ENCODE assay signal across 8 mouse cellular contexts in the genomic region with DNA sequence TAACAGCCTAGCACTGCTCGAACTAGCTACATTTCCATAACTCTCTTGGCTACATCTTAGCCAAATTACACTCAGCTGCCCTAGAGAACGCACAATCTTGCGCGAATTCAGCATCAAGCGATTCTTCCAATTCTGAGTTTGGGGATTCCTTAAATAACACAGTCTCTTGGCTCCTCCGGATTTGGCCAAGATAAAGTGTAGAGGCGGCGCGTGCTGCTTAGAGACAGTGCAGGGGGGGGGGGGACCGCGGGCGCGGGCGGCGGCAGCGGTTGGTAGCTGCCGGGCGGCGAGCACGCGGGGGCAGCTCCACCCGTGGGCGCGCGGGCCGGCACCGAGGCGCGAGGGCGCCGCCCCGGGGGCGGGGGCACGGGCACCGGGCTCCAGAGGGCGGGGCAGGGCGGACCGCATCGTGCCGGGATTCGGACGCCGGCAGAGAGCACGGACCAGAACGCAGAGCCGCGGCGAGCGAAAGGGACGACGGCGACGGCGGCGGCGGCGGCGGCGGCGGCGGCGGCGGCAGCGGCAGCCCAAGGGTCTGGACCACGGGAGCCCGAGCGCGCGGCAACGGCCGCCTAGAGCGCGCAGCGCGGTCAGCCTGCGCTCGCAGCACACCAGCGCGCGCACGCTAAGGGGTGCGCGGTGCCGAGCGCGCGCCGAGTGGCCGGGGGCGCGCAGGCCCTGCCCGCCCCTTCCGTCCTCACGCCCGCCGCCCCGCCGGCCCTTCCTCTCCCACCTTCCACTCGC. TPM values are rescaled to one million over a fixed set of nuclear protein-coding genes. Genes with fewer than 3 reads are reported as not detected.
DNase-seq lines count a peak whose midpoint lies in the region; ATAC-seq and TF ChIP-seq lines count a peak whose summit lies in the region.

A gene (plus strand): TSS at position 456 of the 744 bp plus-strand sequence.

- 0 out of 2 replicates have a peak, but pooled peaks cover 7% of the 10 kb centered on the region for H3K27me3 ChIP-seq in E14TG2a.4 (ENCODE audit: insufficient read depth, low read length)
- no peaks in the 10 kb centered on the region for H3K27me3 ChIP-seq in forebrain, embryonic 13.5 days
- no peaks in the 10 kb centered on the region for H3K27me3 ChIP-seq in heart, postnatal 0 days (ENCODE audit: control insufficient read depth, insufficient read depth, low read length)
- no peaks in the 10 kb centered on the region for H3K27me3 ChIP-seq in liver, postnatal 0 days (ENCODE audit: insufficient read depth, low read length)
- H3K27me3 ChIP-seq in neural tube, embryonic 14.5 days (ENCODE audit: control insufficient read depth, insufficient read depth, low read length), result no peaks in the 10 kb centered on the region
- no peaks in the 10 kb centered on the region for H3K27me3 ChIP-seq in testis, adult 2 months (ENCODE audit: control insufficient read depth, insufficient read depth, low read length)

- peak; percentile 92 for ATAC-seq in forebrain, embryonic 13.5 days
- peak; percentile 90 for ATAC-seq in heart, postnatal 0 days (ENCODE audit: insufficient read depth, low read depth)
- ATAC-seq in liver, postnatal 0 days, result peak; percentile 91
- peak; percentile 91 for ATAC-seq in neural tube, embryonic 14.5 days (ENCODE audit: low read depth)

- no peak for TF ChIP-seq CTCF in E14TG2a.4 (conservative IDR thresholded peaks at IDR 0.05; ENCODE audit: low read length)
- TF ChIP-seq CTCF in heart, postnatal 0 days (IDR thresholded peaks at IDR 0.05; ENCODE audit: low read depth), result no peak
- TF ChIP-seq CTCF in liver, postnatal 0 days (IDR thresholded peaks at IDR 0.05; ENCODE audit: low read depth), result no peak
- TF ChIP-seq CTCF in testis, adult 2 months (IDR thresholded peaks at IDR 0.05; ENCODE audit: control insufficient read depth, insufficient read depth, insufficient replicate concordance, low read depth, low read length), result no peak

- under 1% methylated on average over 46 of the region's 99 CpGs for WGBS in forebrain, embryonic 13.5 days
- WGBS in heart, postnatal 0 days, result under 1% methylated on average over 51 of the region's 99 CpGs
- WGBS in liver, postnatal 0 days (ENCODE audit: insufficient replicate concordance), result under 1% methylated on average over 51 of the region's 99 CpGs
- under 1% methylated on average over 47 of the region's 99 CpGs for WGBS in neural tube, embryonic 14.5 days

- TF ChIP-seq EP300 in heart, postnatal 0 days (IDR thresholded peaks at IDR 0.05; ENCODE audit: low read depth), result no peak
- no peak for TF ChIP-seq EP300 in liver, postnatal 0 days (IDR thresholded peaks at IDR 0.05; ENCODE audit: low read depth)

- H3K9ac ChIP-seq in forebrain, embryonic 13.5 days, result peak within 1 kb of the TSS; percentile 98
- peak within 1 kb of the TSS; percentile 91 for H3K9ac ChIP-seq in heart, postnatal 0 days (replicated peaks; ENCODE audit: low read depth, low read length)
- peak within 1 kb of the TSS; percentile 91 for H3K9ac ChIP-seq in liver, postnatal 0 days (replicated peaks)
- peak within 1 kb of the TSS; percentile 93 for H3K9ac ChIP-seq in neural tube, embryonic 14.5 days (replicated peaks; ENCODE audit: low read depth, low read length)

- peak; percentile 68 for DNase-seq in c-Kit-positive CD71-positive TER-119-positive erythroid progenitor cells, embryonic 14.5 days (ENCODE audit: low spot score)
- DNase-seq in heart, postnatal 0 days (ENCODE audit: low spot score), result peak; percentile 66
- peak; percentile 79 to 88 for DNase-seq in kidney, postnatal 4 days
- peak; percentile 90 for DNase-seq in liver, postnatal 0 days

- peak; percentile 62 for TF ChIP-seq POLR2A in testis, adult 2 months (IDR thresholded peaks at IDR 0.05; ENCODE audit: control insufficient read depth, low read depth, low read length)

- H3K36me3 ChIP-seq in E14TG2a.4 (ENCODE audit: insufficient read depth, low read length), result no peaks in the 10 kb centered on the region
- H3K36me3 ChIP-seq in forebrain, embryonic 13.5 days (ENCODE audit: poor library complexity, severe bottlenecking), result no peaks in the 10 kb centered on the region
- H3K36me3 ChIP-seq in heart, postnatal 0 days (replicated peaks; ENCODE audit: control insufficient read depth, insufficient read depth, low read length), result no peaks in the 10 kb centered on the region
- no peaks in the 10 kb centered on the region for H3K36me3 ChIP-seq in liver, postnatal 0 days (replicated peaks; ENCODE audit: insufficient read depth, low read length)
- no peaks in the 10 kb centered on the region for H3K36me3 ChIP-seq in neural tube, embryonic 14.5 days (ENCODE audit: control insufficient read depth, insufficient read depth, low read length)
- H3K36me3 ChIP-seq in testis, adult 2 months (ENCODE audit: control insufficient read depth, insufficient read depth, low read length), result no peaks in the 10 kb centered on the region

- H3K4me1 ChIP-seq in E14TG2a.4 (replicated peaks; ENCODE audit: low read depth, low read length), result peaks cover 35% of the 10 kb centered on the region
- H3K4me1 ChIP-seq in forebrain, embryonic 13.5 days, result peaks cover 14% of the 10 kb centered on the region
- H3K4me1 ChIP-seq in heart, postnatal 0 days (ENCODE audit: control insufficient read depth, insufficient read depth), result no peaks in the 10 kb centered on the region
- peaks cover 10% of the 10 kb centered on the region for H3K4me1 ChIP-seq in liver, postnatal 0 days (ENCODE audit: insufficient read depth)
- H3K4me1 ChIP-seq in neural tube, embryonic 14.5 days (ENCODE audit: control insufficient read depth, insufficient read depth, low read length), result peaks cover 7% of the 10 kb centered on the region; the same call in 1 of the 2 replicates
- H3K4me1 ChIP-seq in testis, adult 2 months (ENCODE audit: control insufficient read depth, insufficient read depth, low read length), result no peaks in the 10 kb centered on the region; the same call in none of the 2 replicates

- peak within 1 kb of the TSS; percentile 78 for H3K4me2 ChIP-seq in forebrain, embryonic 13.5 days
- peak within 1 kb of the TSS; percentile 71 for H3K4me2 ChIP-seq in heart, postnatal 0 days (ENCODE audit: low read depth, low read length)
- H3K4me2 ChIP-seq in liver, postnatal 0 days (ENCODE audit: low read depth, low read length), result peak within 1 kb of the TSS; percentile 88
- peak within 1 kb of the TSS; percentile 55 for H3K4me2 ChIP-seq in neural tube, embryonic 14.5 days (ENCODE audit: low read depth, low read length)

- H3K9me3 ChIP-seq in E14TG2a.4 (ENCODE audit: low read length), result no peaks in the 10 kb centered on the region
- H3K9me3 ChIP-seq in forebrain, embryonic 13.5 days (replicated peaks), result no peaks in the 10 kb centered on the region
- H3K9me3 ChIP-seq in heart, postnatal 0 days (replicated peaks; ENCODE audit: control insufficient read depth, low read length), result no peaks in the 10 kb centered on the region
- H3K9me3 ChIP-seq in liver, postnatal 0 days (ENCODE audit: low read length), result no peaks in the 10 kb centered on the region
- H3K9me3 ChIP-seq in neural tube, embryonic 14.5 days (ENCODE audit: control insufficient read depth, low read length), result no peaks in the 10 kb centered on the region

- H3K27ac ChIP-seq in forebrain, embryonic 13.5 days, result peak within 1 kb of the TSS; percentile 91
- H3K27ac ChIP-seq in heart, postnatal 0 days (ENCODE audit: low read depth), result peak within 1 kb of the TSS; percentile 94
- peak within 1 kb of the TSS; percentile 94 for H3K27ac ChIP-seq in liver, postnatal 0 days (ENCODE audit: low read depth)
- peak within 1 kb of the TSS; percentile 99 for H3K27ac ChIP-seq in neural tube, embryonic 14.5 days (ENCODE audit: low read depth, low read length)
- H3K27ac ChIP-seq in testis, adult 2 months (ENCODE audit: control insufficient read depth, insufficient read depth, low read depth, low read length), result peak within 1 kb of the TSS; percentile 81

- peak within 1 kb of the TSS; percentile 90 for H3K4me3 ChIP-seq in E14TG2a.4 (replicated peaks; ENCODE audit: low read length)
- H3K4me3 ChIP-seq in forebrain, embryonic 13.5 days, result peak within 1 kb of the TSS; percentile 93
- peak within 1 kb of the TSS; percentile 93 for H3K4me3 ChIP-seq in heart, postnatal 0 days (ENCODE audit: low read depth, low read length)
- peak within 1 kb of the TSS; percentile 78 for H3K4me3 ChIP-seq in liver, postnatal 0 days (ENCODE audit: low read depth, low read length)
- peak within 1 kb of the TSS; percentile 96 for H3K4me3 ChIP-seq in neural tube, embryonic 14.5 days (ENCODE audit: low read depth, low read length)
- peak within 1 kb of the TSS; percentile 94 for H3K4me3 ChIP-seq in testis, adult 2 months (ENCODE audit: control insufficient read depth, low read depth, low read length)

RNA-seq across cellular contexts. Expression of the gene that starts here (rescaled TPM):
- 17.1 and 18.1 TPM in 2 replicates for polyA plus RNA-seq in forebrain, embryonic 13.5 days (2015; fragmentation: Nextera tagmentation; extraction: Ambion mirVana)
- total RNA-seq in heart, postnatal 0 days (2014; rRNA removed; ENCODE audit: low replicate concordance), result 19.2 and 35.3 TPM in 2 replicates
- polyA plus RNA-seq in heart, postnatal 0 days (2015; fragmentation: Nextera tagmentation; extraction: Ambion mirVana), result 6.2 TPM in 2 replicates
- polyA plus RNA-seq in liver, postnatal 0 days (2015; fragmentation: Nextera tagmentation; extraction: Ambion mirVana), result 8.3 and 8.4 TPM in 2 replicates
- 25.9 and 26.6 TPM in 2 replicates for polyA plus RNA-seq in neural tube, embryonic 14.5 days (2014; fragmentation: Nextera tagmentation; extraction: Ambion mirVana)
- 7.3 and 9.8 TPM in 2 replicates for polyA plus RNA-seq in testis, adult 2 months (2012; rRNA removed)

Comparison
In these comparisons a context has a peak if more than half of its experiments do, and no peak if none do; other contexts are left out.
1. Peak in every context shown above with its lines: DNase-seq, ATAC-seq, H3K4me3 ChIP-seq and H3K27ac ChIP-seq.